Mouse (Mus musculus) neural tube, embryonic 15.5 days (tissue): ENCODE measurements around the gene Cyp4a12a. TPM values are rescaled to one million over a fixed set of nuclear protein-coding genes. Genes with fewer than 3 reads are reported as not detected.
"Not testable (repeated sequence)": the region's sequence is repeated elsewhere in the genome, so short reads cannot be mapped to it uniquely, and the experiment has no call there.

Experiments
- ATAC-seq: fragments of 200-750 bp; cut with Nextera tagmentation; 2 replicates; pipeline ENCODE4 v1.8.0; 2017; ENCODE audit warnings: mild to moderate bottlenecking, moderate TSS enrichment, moderate library complexity; ENCODE audit not compliant: low FRiP score
- H3K27ac ChIP-seq: fragments of 300-500 bp; sonication (generic); replicated peaks from 2 replicates; pipeline ENCODE4 v1.5.1; 2015; ENCODE audit warnings: mild to moderate bottlenecking, inconsistent platforms
- H3K27me3 ChIP-seq: fragments of 300-500 bp; sonication (generic); replicated peaks from 2 replicates; pipeline ENCODE4 v1.6.1; 2015; ENCODE audit warnings: inconsistent platforms
- H3K36me3 ChIP-seq: fragments of 300-500 bp; sonication (generic); 2 replicates; pipeline ENCODE4 v1.6.1; 2015; ENCODE audit warnings: inconsistent platforms
- H3K4me1 ChIP-seq: fragments of 300-500 bp; sonication (generic); 2 replicates; pipeline ENCODE4 v1.6.1; 2015; ENCODE audit warnings: inconsistent platforms
- H3K4me2 ChIP-seq: fragments of 300-500 bp; sonication (generic); 2 replicates; pipeline ENCODE4 v1.6.1; 2015; ENCODE audit warnings: inconsistent platforms, mild to moderate bottlenecking, moderate library complexity
- H3K4me3 ChIP-seq: fragments of 300-500 bp; sonication (generic); replicated peaks from 2 replicates; pipeline ENCODE4 v1.5.1; 2015; ENCODE audit warnings: mild to moderate bottlenecking, inconsistent platforms
- H3K9ac ChIP-seq: fragments of 300-500 bp; sonication (generic); replicated peaks from 2 replicates; pipeline ENCODE4 v1.6.1; 2015; ENCODE audit warnings: mild to moderate bottlenecking, inconsistent platforms
- H3K9me3 ChIP-seq: fragments of 300-500 bp; sonication (generic); replicated peaks from 2 replicates; pipeline ENCODE4 v1.6.1; 2016; ENCODE audit warnings: inconsistent platforms
- WGBS: fragments of 180-500 bp; shearing (Covaris S2); methylation state at CpG from one replicate; pipeline ENCODE4 v1.1.7; 2015; ENCODE audit warnings: mixed read lengths; 5-methylcytosine and 5-hydroxymethylcytosine counted together
- polyA plus RNA-seq: library from polyadenylated mRNA; unstranded; fragments of >200 nt; fragmentation: Nextera tagmentation; extraction: Ambion mirVana; gene quantifications from 2 replicates; pipeline ENCODE4 v1.2.1, GENCODE M21; 2015

Cyp4a12a gene
- not detected in 2 replicates for polyA plus RNA-seq

DNA sequence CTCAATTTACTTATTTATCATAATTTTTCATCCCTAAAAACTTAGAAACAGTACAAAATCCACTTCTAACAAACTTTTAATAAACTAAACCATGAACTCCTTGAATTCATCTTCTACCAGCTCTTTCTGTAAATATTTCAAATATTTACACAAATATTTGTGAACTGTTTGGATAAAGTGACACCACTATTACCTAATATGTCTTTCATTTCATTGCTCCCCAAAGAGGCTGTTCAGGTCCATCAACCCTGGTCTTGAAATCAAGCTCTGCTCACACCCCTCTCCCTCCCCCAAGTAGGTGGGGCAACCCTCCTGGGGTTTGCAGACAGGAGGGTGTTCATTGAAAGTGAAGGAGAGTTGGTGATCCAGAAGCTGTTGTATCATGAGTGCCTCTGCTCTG, at the start of gene Cyp4a12a:
Gene Cyp4a12a, plus strand, starts transcription at position 301 of the 400 bp plus-strand sequence.
- not testable (repeated sequence) for H3K36me3 ChIP-seq, H3K4me2 ChIP-seq, H3K27me3 ChIP-seq, ATAC-seq, H3K4me3 ChIP-seq, H3K4me1 ChIP-seq, H3K27ac ChIP-seq, H3K9ac ChIP-seq, H3K9me3 ChIP-seq

DNA sequence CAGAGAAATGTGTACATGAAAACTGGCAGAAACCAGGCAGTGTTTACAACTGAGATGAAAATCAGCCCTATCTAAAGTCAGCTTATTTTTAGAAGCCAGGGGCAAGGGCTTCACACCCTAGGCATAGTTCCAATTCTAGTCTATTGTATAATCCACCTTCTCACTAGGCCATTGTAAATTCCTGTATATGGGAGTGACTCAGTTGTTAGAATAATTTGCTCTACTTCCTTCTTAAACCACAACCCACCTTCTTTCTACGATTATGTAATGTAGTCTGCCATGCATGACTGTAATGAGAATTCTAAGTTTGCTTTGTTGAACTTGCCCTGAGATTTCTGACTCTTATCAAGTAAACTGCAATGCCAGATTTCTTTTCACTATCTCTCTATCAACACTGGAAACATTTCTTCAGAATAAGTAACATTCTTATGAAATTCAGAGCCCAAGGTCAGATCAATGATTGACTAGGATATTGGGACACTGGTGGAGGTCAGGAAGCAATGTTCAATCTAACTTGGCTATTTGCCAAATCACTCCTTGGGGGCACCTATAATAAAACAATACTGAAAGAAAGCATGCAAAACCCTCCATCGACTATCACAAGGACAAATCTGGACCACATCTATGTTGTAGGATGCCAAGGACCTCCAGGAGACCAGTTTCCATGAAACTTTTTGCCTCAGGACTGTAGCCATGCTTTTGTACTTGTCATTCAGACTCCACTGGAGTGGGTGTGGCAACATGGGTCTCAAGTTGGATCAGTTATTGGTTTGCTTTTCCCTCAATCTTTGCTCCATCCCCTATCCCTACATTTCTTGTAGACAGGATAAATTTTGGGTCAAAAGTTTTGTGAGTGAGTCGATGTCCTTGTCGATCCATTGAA, 33.9 kb upstream of the Cyp4a12a start:
- H3K9ac ChIP-seq, ATAC-seq, H3K4me3 ChIP-seq, H3K27me3 ChIP-seq, H3K27ac ChIP-seq, H3K4me1 ChIP-seq, H3K36me3 ChIP-seq, H3K4me2 ChIP-seq, H3K9me3 ChIP-seq: not testable (repeated sequence)
- WGBS, result 83% methylated on average over 3 of the region's 4 CpGs

- WGBS, result 77% methylated on average over 2 of the region's 3 CpGs
- not testable (repeated sequence) for H3K9ac ChIP-seq, H3K9me3 ChIP-seq, H3K4me2 ChIP-seq, H3K36me3 ChIP-seq, ATAC-seq, H3K27me3 ChIP-seq, H3K4me3 ChIP-seq, H3K4me1 ChIP-seq, H3K27ac ChIP-seq
These were observed 20.4 kb upstream of the Cyp4a12a start for GRCm38 (mm10) chr4:115278215-115278982.

DNA sequence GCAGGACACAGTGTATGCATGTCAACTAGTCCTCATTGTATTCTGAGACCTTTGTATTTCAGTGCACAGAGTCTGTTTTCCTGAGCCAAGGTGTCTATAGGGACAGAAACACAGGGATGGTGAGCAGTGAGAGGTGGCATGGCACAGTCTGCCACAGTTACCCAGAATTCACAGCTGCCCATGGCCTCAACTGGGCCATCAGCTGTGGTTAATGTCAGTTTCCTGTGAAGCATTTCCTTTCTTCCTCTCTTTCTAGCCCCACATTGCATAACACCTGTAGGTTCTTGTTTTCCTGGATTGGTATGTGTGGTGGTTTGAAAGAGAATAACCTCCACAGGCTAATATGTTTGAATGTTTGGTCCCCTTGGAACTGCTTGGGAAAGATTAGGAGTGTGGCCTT, 18.5 kb upstream of the Cyp4a12a start:
- Histone ChIP-seq H3K27me3 (no peaks in the 10 kb centered on the region), H3K36me3 (no peaks in the 10 kb centered on the region), H3K4me2 (peak overlapping the region; percentile 61), H3K4me3 (peak overlapping the region; percentile 41), H3K9me3 (no peaks in the 10 kb centered on the region), H3K4me1 (peaks cover 6% of the 10 kb centered on the region; the same call in 1 of the 2 replicates), H3K9ac (no peak overlapping the region), H3K27ac (no peak overlapping the region)
- ATAC-seq, result no peak

DNA sequence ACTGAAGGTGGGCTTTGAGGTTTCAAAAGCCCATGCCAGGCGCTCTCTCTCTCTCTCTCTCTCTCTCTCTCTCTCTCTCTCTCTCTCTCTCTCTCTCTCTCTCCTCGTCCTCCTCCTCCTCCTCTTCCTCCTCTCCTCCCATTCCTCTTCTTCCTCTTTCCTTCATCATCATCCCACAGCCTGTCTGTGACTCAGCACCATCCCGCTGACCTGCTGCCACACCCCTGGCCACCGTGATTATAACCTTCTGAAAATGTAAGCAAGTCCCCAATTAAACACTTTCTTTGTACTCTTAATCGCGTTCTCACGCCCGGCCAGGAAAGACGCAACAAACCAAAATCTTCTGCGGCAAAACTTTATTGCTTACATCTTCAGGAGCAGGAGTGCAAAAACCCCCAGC, 18.1 kb upstream of the Cyp4a12a start:
- H3K9me3 ChIP-seq, H3K36me3 ChIP-seq, H3K27me3 ChIP-seq, H3K27ac ChIP-seq, H3K4me1 ChIP-seq: not testable (repeated sequence)
- Histone ChIP-seq H3K9ac (peak overlapping the region; percentile 23; the same call in 1 of the 2 replicates), H3K4me3 (peak overlapping the region; percentile 41), H3K4me2 (peak overlapping the region; percentile 61)
- WGBS, result 7% methylated on average over 10 of the region's 10 CpGs
- ATAC-seq, result peak; percentile 72; the same call in 1 of the 2 replicates

GRCm38 (mm10) chr4:115281231-115281767, 17.5 kb upstream of the Cyp4a12a start:
- not testable (repeated sequence) for H3K27ac ChIP-seq, H3K36me3 ChIP-seq, H3K9me3 ChIP-seq, H3K27me3 ChIP-seq, H3K9ac ChIP-seq, H3K4me1 ChIP-seq
- H3K4me3 ChIP-seq, result peak overlapping the region; percentile 41
- peak overlapping the region; percentile 61 for H3K4me2 ChIP-seq
- peak; percentile 89 for ATAC-seq
- WGBS, result 15% methylated on average over 18 of the region's 23 CpGs

GRCm38 (mm10) chr4:115325722-115326121, 26.9 kb downstream of the Cyp4a12a start:
- ATAC-seq, H3K4me1 ChIP-seq, H3K36me3 ChIP-seq, H3K4me2 ChIP-seq, H3K9me3 ChIP-seq, H3K9ac ChIP-seq, H3K4me3 ChIP-seq, H3K27me3 ChIP-seq, H3K27ac ChIP-seq: not testable (repeated sequence)

- not testable (repeated sequence) for H3K4me2 ChIP-seq, H3K4me3 ChIP-seq, H3K27ac ChIP-seq, H3K27me3 ChIP-seq, H3K4me1 ChIP-seq, H3K9me3 ChIP-seq, H3K9ac ChIP-seq, H3K36me3 ChIP-seq, ATAC-seq
- WGBS, result 87% methylated on average over 3 of the region's 3 CpGs
These were observed 66.8 kb downstream of the Cyp4a12a start for GRCm38 (mm10) chr4:115365624-115366023.

GRCm38 (mm10) chr4:115368067-115368466, 69.2 kb downstream of the Cyp4a12a start:
- not testable (repeated sequence) for H3K27me3 ChIP-seq, H3K4me2 ChIP-seq, H3K27ac ChIP-seq, H3K9ac ChIP-seq, H3K4me3 ChIP-seq, H3K36me3 ChIP-seq, H3K4me1 ChIP-seq, ATAC-seq, H3K9me3 ChIP-seq

Other genes with a start within 250 kb of the Cyp4a12a start
- 1.0 and 1.7 TPM in 2 replicates for gene Tal1, start 242.6 kb upstream of the Cyp4a12a start, polyA plus RNA-seq
- 3.0 and 6.7 TPM in 2 replicates for gene Pdzk1ip1, start 210.3 kb upstream of the Cyp4a12a start, polyA plus RNA-seq
- gene Cyp4x1, start 164.8 kb upstream of the Cyp4a12a start, polyA plus RNA-seq, result 9.1 and 10.3 TPM in 2 replicates
- not detected in 2 replicates for gene Cyp4a29, start 57.0 kb upstream of the Cyp4a12a start, polyA plus RNA-seq
- gene Cyp4a12b, start 112.6 kb downstream of the Cyp4a12a start, polyA plus RNA-seq, result not detected in 2 replicates
- gene Cyp4a30b, start 153.6 kb downstream of the Cyp4a12a start, polyA plus RNA-seq, result not detected in 2 replicates
- gene Cyp4a14, start 197.1 kb downstream of the Cyp4a12a start, polyA plus RNA-seq, result not detected in 2 replicates
- not detected in 2 replicates for gene Cyp4a10, start 219.2 kb downstream of the Cyp4a12a start, polyA plus RNA-seq